Mouse (Mus musculus) ES-E14 (cell line): Measurements from ENCODE around the gene Nrarp. TPM values are rescaled to one million over a fixed set of nuclear protein-coding genes. Genes with fewer than 3 reads are reported as not detected.

Source experiments
- DNase-seq: peaks from one replicate; pipeline ENCODE4 v3.0.0-alpha.2; 2013; ENCODE audit warnings: low read depth, low spot score
- H3K27ac ChIP-seq: 2 replicates; pipeline ENCODE4 v1.5.1; 2012; ENCODE audit warnings: low read depth, mild to moderate bottlenecking, low read length, moderate library complexity, mixed read lengths; ENCODE audit not compliant: poor library complexity, insufficient read depth, severe bottlenecking
- H3K36me3 ChIP-seq: 2 replicates; pipeline ENCODE4 v1.6.1; 2012; ENCODE audit warnings: mild to moderate bottlenecking, low read length, moderate library complexity, mixed read lengths; ENCODE audit not compliant: control insufficient read depth, poor library complexity, insufficient read depth, severe bottlenecking
- H3K4me1 ChIP-seq, 2 experiments: fragments of 150-350 bp in 1 of 2; sonication (generic) in 1 of 2; 2 replicates each; pipeline ENCODE4 v1.6.1; 2012; ENCODE audit warnings: low read length in 2 of 2, mild to moderate bottlenecking in 1 of 2, mixed read lengths in 1 of 2; ENCODE audit not compliant: control insufficient read depth in 2 of 2, insufficient read depth in 2 of 2, poor library complexity in 1 of 2
- H3K4me3 ChIP-seq, 2 experiments: fragments of 150-350 bp in 1 of 2; sonication (generic) in 1 of 2; 2 replicates each; pipeline ENCODE4 v1.5.1; 2012; ENCODE audit warnings: low read length in 2 of 2, low read depth in 1 of 2, mild to moderate bottlenecking in 1 of 2, mixed read lengths in 1 of 2; ENCODE audit not compliant: insufficient read depth in 1 of 2, poor library complexity in 1 of 2, severe bottlenecking in 1 of 2
- H3K9ac ChIP-seq: 2 replicates; pipeline ENCODE4 v1.6.1; 2012; ENCODE audit warnings: low read depth, mild to moderate bottlenecking, low read length, mixed read lengths; ENCODE audit not compliant: poor library complexity, insufficient read depth, severe bottlenecking
- H3K9me3 ChIP-seq: fragments of 150-350 bp; sonication (generic); 2 replicates; pipeline ENCODE4 v1.6.1; 2012; ENCODE audit warnings: low read depth, mild to moderate bottlenecking, low read length; ENCODE audit not compliant: control insufficient read depth, insufficient read depth
- CHD2 ChIP-seq: IDR thresholded peaks from 2 replicates; pipeline ENCODE4 v1.6.1; 2014; ENCODE audit warnings: mild to moderate bottlenecking, low read depth, low read length, inconsistent platforms
- HCFC1 ChIP-seq: IDR thresholded peaks from 2 replicates; pipeline ENCODE4 v1.6.1; 2012; ENCODE audit warnings: low read length, inconsistent platforms, borderline replicate concordance; ENCODE audit not compliant: insufficient read depth
- MAFK ChIP-seq: IDR thresholded peaks from 2 replicates; pipeline ENCODE4 v1.6.1; 2014; ENCODE audit warnings: mild to moderate bottlenecking, low read depth, low read length, inconsistent platforms; ENCODE audit not compliant: insufficient read depth
- ZC3H11A ChIP-seq: IDR thresholded peaks from 2 replicates; pipeline ENCODE4 v1.6.1; 2012; ENCODE audit warnings: low read depth, mild to moderate bottlenecking, inconsistent platforms, low read length, borderline replicate concordance
- ZNF384 ChIP-seq: IDR thresholded peaks from 2 replicates; pipeline ENCODE4 v1.6.1; 2012; ENCODE audit warnings: low read depth, low read length, inconsistent platforms
- in situ Hi-C, 2 experiments: fragments of 600-800 bp; cut with MboI; formaldehyde crosslinking; loops; one replicate each; pipeline ENCODE4 v1.15.1; 2025; ENCODE audit warnings: low sequenced_read_pairs in 2 of 2, inconsistent platforms in 1 of 2; ENCODE audit not compliant: unreplicated experiment in 2 of 2
- total RNA-seq: library from RNA; depleted of rRNA; stranded (reverse); fragments of 300-350 nt; gene quantifications from 2 replicates; pipeline ENCODE4 v1.2.3, GENCODE M21; 2012

Nrarp gene
- total RNA-seq, 1 experiment, result 1.9 TPM

DNA sequence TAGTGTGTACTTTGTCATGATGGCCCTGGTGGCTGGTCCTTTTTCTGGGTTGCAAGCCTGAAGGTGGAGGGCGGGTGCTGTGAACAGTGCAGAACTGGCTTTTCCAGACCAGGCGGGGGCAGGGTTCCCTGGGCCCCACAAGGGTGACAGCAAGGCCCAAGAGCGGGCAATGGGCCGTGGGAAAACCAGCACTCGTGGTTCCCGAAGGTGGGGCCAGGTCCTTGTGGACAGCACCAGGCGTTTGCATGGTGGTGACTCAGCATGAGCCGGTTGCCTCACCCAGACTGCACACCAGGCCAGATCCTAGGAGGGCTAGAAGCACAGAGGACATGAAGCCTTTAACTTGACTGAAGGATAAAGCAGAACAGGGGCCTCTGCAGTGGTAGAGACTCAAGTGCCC is 7.9 kb upstream of the Nrarp start:
- in situ Hi-C loops, result no loop called here
- Histone ChIP-seq H3K36me3 (no peaks in the 10 kb centered on the region), H3K9me3 (no peaks in the 10 kb centered on the region), H3K4me1 (peaks cover 6 to 19% of the 10 kb centered on the region in 2 experiments; a peak in 3 of 4 replicates), H3K27ac (no peak overlapping the region), H3K9ac (no peak overlapping the region), H3K4me3 (no peak overlapping the region)
- no peak for TF ChIP-seq HCFC1
- TF ChIP-seq ZNF384, result no peak
- 0 out of 2 replicates have a peak, but pooled peaks have one; percentile 20 for TF ChIP-seq MAFK
- no peak for TF ChIP-seq CHD2
- no peak for DNase-seq

DNA sequence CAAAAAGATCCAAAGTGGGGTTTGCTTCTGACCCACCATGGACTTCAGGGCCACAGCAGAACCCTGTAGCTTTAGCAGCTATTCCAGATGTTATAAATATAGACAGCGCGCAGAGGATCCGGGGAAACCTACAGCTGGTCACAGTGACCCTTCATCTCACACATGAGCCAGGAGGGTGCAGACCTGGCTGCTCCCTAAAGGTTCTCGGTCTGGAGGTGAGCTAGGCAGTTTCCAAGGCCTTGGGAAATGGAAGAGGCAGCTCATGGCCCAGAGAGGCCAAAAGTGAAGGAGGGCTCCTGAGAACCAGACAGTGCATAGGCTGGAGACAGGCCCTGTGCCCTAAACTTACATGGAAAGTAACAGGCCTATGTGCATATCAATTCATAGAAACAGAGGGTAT is 6.7 kb upstream of the Nrarp start:
- Histone ChIP-seq H3K9ac (no peak overlapping the region), H3K9me3 (no peaks in the 10 kb centered on the region), H3K27ac (no peak overlapping the region), H3K36me3 (no peaks in the 10 kb centered on the region), H3K4me3 (no peak overlapping the region), H3K4me1 (peaks cover 2 to 13% of the 10 kb centered on the region in 2 experiments; a peak in 3 of 4 replicates)
- in situ Hi-C loops, result no loop called here
- no peak for DNase-seq
- TF ChIP-seq ZNF384, result no peak
- no peak for TF ChIP-seq MAFK
- no peak for TF ChIP-seq ZC3H11A

DNA sequence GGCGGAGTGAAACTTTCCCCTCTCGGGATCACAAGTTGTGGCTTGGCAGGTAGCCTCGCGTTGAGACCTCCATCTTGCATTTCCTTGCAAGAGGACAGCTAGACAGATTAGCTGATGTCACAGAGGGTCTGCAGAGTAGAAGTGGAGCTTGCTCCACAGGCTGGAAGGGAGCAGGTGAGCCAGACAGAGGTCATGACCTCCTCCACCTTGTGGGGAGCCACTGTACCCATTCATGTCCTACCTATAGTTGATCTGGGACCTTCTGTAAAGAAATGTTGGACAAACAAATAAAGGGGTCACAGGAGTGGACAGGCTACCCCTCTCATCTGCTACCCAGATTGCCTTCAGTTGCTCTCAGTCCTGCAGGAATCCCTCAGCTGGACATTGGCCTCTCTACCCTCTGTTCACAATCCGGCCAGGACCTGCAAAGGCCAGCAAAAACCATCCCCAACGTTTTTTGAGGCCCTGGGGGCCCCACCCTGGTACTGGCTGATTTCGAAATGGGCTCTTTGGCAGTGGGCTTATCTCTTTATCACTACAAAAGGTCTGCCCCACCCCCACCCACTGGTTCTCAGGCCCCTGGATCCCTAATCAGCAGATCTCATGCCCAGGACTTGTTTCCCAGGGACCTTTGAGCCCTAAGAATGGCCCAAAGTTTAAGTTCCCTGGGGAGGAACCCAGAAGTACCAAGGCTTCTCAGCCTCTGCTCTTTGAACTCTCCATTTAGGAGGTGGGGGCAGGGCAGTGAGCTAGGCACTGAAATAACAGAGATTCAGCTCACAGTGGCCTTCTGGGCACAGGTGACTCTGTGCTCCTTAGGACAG is 5.5 kb upstream of the Nrarp start:
- no peak for TF ChIP-seq MAFK
- DNase-seq, result no peak
- Histone ChIP-seq H3K9ac (no peak overlapping the region), H3K27ac (no peak overlapping the region), H3K9me3 (no peaks in the 10 kb centered on the region), H3K4me3 (no peak overlapping the region), H3K36me3 (no peaks in the 10 kb centered on the region), H3K4me1 (peaks cover 0 to 7% of the 10 kb centered on the region in 2 experiments; a peak in 1 of 4 replicates)
- in situ Hi-C loops, result no loop called here

DNA sequence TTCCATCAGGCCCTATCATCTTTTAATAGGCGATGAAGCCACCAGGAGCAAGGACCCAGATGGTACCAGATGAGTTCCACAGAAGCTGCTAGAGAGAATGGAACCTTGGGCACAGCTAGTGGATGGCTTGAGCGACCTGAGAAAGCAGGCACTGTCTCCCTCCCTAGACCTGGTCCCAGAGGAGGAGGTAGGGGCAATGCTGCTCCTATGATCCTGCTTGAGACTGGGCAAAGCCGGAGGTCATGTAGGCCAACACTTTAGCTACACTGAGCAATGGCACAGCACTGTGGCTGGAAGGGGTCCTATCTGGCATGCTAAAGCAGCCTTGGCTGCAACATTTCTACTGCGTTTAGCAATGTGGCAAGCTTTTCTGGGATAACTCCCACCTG is 4.9 kb upstream of the Nrarp start:
- Histone ChIP-seq H3K27ac (no peak overlapping the region), H3K9ac (no peak overlapping the region), H3K4me3 (no peak overlapping the region), H3K4me1 (peaks cover 0 to 7% of the 10 kb centered on the region in 2 experiments; a peak in 1 of 4 replicates), H3K36me3 (no peaks in the 10 kb centered on the region), H3K9me3 (no peaks in the 10 kb centered on the region)
- no peak for DNase-seq
- in situ Hi-C loops, result no loop called here
- TF ChIP-seq MAFK (no peak), CHD2 (no peak), ZC3H11A (no peak), HCFC1 (no peak), ZNF384 (no peak)

DNA sequence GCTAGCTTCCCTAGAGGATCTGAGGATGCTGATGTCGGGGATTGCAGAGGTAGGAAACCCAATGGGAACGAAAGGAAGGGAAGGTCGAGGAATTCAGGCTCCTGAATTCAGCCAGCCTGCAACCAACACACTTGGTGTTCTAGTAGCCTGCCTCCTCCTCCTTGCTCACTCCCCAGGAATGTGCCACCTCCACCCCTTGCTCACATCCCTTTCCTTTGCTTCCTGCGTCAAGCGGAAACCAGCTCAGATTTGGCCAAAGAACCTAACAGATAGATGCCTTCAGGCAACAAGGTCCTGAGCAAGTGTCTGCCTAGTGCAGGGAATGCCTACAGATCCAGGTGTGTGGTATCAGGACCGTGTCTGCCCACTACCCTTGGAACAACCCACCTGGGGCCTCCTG is 4.0 kb upstream of the Nrarp start:
- no peaks in the 10 kb centered on the region for H3K36me3 ChIP-seq
- no peak for TF ChIP-seq ZNF384
- no peak for TF ChIP-seq MAFK
- TF ChIP-seq CHD2, result no peak
- TF ChIP-seq HCFC1, result no peak
- no peak for TF ChIP-seq ZC3H11A
- no peaks in the 10 kb centered on the region for H3K9me3 ChIP-seq
- no peak overlapping the region for H3K4me3 ChIP-seq
- H3K4me1 ChIP-seq, result peaks cover 0 to 7% of the 10 kb centered on the region in 2 experiments; a peak in 1 of 4 replicates
- no peak for DNase-seq
- H3K27ac ChIP-seq, result no peak overlapping the region
- H3K9ac ChIP-seq, result no peak overlapping the region
- in situ Hi-C loops, result no loop called here
